In genomic region chrX:56446487-56447428, GRCm38 (mm10) we compare ENCODE assay signal across 17 mouse cellular contexts. TPM values are rescaled to one million over a fixed set of nuclear protein-coding genes. Genes with fewer than 3 reads are reported as not detected.
DNase-seq lines count a peak whose midpoint lies in the region; ATAC-seq lines count a peak whose summit lies in the region.
"Had no signal": no experiment of that assay in that cellular context is flagged by ENCODE, and none has a peak within 500 bp of the region (broad histone marks: within the 10 kb centered on the region; RNA-seq: fewer than 3 reads in every experiment).

No protein-coding gene starts in this region.

- intact Hi-C loops in heart, postnatal 36 days (cut with DNase I), result no loop called here

- no peak overlapping the region for H3K4me3 ChIP-seq in heart, embryonic 10.5 days
- no peak overlapping the region for H3K4me3 ChIP-seq in heart, embryonic 14.5 days (ENCODE audit: control insufficient read depth in 1 of 2, insufficient read depth in 1 of 2, low read depth in 1 of 2, low read length in 2 of 2)
- no peak overlapping the region for H3K4me3 ChIP-seq in macrophage (ENCODE audit: inconsistent target)
- H3K4me3 ChIP-seq: hindbrain, embryonic 15.5 days had no signal

- no peaks in the 10 kb centered on the region for H3K27me3 ChIP-seq in heart, embryonic 10.5 days (ENCODE audit: insufficient read depth, poor library complexity, severe bottlenecking)
- no peaks in the 10 kb centered on the region for H3K27me3 ChIP-seq in heart, embryonic 14.5 days (ENCODE audit: control insufficient read depth, insufficient read depth, low read length)
- H3K27me3 ChIP-seq: hindbrain, embryonic 15.5 days had no signal

- H3K9ac ChIP-seq in heart, embryonic 14.5 days (ENCODE audit: low read length), result no peak overlapping the region
- H3K9ac ChIP-seq: hindbrain, embryonic 15.5 days had no signal

- peak; percentile 74 for DNase-seq in heart, embryonic 10.5 days (ENCODE audit: low spot score)
- no peak for DNase-seq in heart, postnatal 36 days
- peak; percentile 57 for DNase-seq in c-Kit-negative CD71-positive TER-119-positive erythroid progenitor cells, embryonic 14.5 days (ENCODE audit: low read depth, low spot score)
- no peak for DNase-seq in MN1 (ENCODE audit: low spot score)
- no peak for DNase-seq in frontal cortex, postnatal 25 days (ENCODE audit: low spot score in 2 of 2)
- DNase-seq in frontal cortex, adult 2 months (ENCODE audit: extremely low spot score in 1 of 2, low spot score in 1 of 2), result no peak
- DNase-seq: cerebellum, adult 11 months; lung, adult 18-20 months; retina, postnatal 1 day; thymus, postnatal 4 days had no signal

- H3K79me2 ChIP-seq in macrophage (ENCODE audit: inconsistent target), result no peaks in the 10 kb centered on the region

- no peaks in the 10 kb centered on the region for H3K4me1 ChIP-seq in heart, embryonic 10.5 days
- H3K4me1 ChIP-seq in heart, embryonic 14.5 days (ENCODE audit: control insufficient read depth in 2 of 2, insufficient read depth in 2 of 2, low read length in 2 of 2), result peaks cover 6 to 12% of the 10 kb centered on the region in 2 experiments; a peak in 3 of 4 replicates
- H3K4me1 ChIP-seq: hindbrain, embryonic 15.5 days had no signal

- 0 out of 2 replicates have a peak overlapping the region, but pooled peaks have one; percentile 42 for H3K27ac ChIP-seq in heart, embryonic 10.5 days
- H3K27ac ChIP-seq in heart, embryonic 14.5 days (replicated peaks in 1 of 2; ENCODE audit: control insufficient read depth in 1 of 2, insufficient read depth in 1 of 2, low read depth in 2 of 2, low read length in 2 of 2), result peak overlapping the region; percentile 57 to 75
- H3K27ac ChIP-seq in macrophage, result peak overlapping the region; percentile 69
- H3K27ac ChIP-seq: hindbrain, embryonic 15.5 days; kidney, postnatal 0 days had no signal

- WGBS in heart, embryonic 10.5 days, result 55% methylated on average over 11 of the region's 11 CpGs
- 42% methylated on average over 11 of the region's 11 CpGs for WGBS in heart, embryonic 14.5 days
- WGBS in macrophage (ENCODE audit: missing documents), result 66% methylated on average over 11 of the region's 11 CpGs

- no peak for ATAC-seq in heart, embryonic 14.5 days (ENCODE audit: insufficient number of reproducible peaks, insufficient read depth, low FRiP score, low read depth)
- ATAC-seq: forebrain, embryonic 14.5 days had no signal

- H3K4me2 ChIP-seq in heart, embryonic 14.5 days (ENCODE audit: low read length), result no peak overlapping the region
- H3K4me2 ChIP-seq: hindbrain, embryonic 15.5 days; midbrain, embryonic 11.5 days had no signal

- no peaks in the 10 kb centered on the region for H3K36me3 ChIP-seq in heart, embryonic 10.5 days
- H3K36me3 ChIP-seq in heart, embryonic 14.5 days (ENCODE audit: control insufficient read depth, insufficient read depth, low read length), result no peaks in the 10 kb centered on the region
- H3K36me3 ChIP-seq in macrophage (ENCODE audit: inconsistent target), result no peaks in the 10 kb centered on the region
- H3K36me3 ChIP-seq: hindbrain, embryonic 15.5 days had no signal

- no peaks in the 10 kb centered on the region for H3K9me3 ChIP-seq in heart, embryonic 10.5 days
- H3K9me3 ChIP-seq in heart, embryonic 14.5 days (ENCODE audit: control insufficient read depth, low read length), result no peaks in the 10 kb centered on the region
- H3K9me3 ChIP-seq: hindbrain, embryonic 15.5 days had no signal

RNA-seq across cellular contexts. Expression of gene Gm2174, which starts 1.0 kb away (rescaled TPM):
- polyA plus RNA-seq in heart, embryonic 10.5 days (2016; fragmentation: Nextera tagmentation; extraction: Ambion mirVana), result 1.5 and 1.7 TPM in 2 replicates
- total RNA-seq in heart, postnatal 36 days (2021), result under 1 TPM; 0.79 to 0.92 TPM
- polyA plus RNA-seq in heart, embryonic 14.5 days (2014; fragmentation: Nextera tagmentation; extraction: Ambion mirVana), result 1.7 TPM in 2 replicates
- total RNA-seq in macrophage (2018; cell fraction: chromatin; rRNA removed), result 1 to 10 TPM in 1 of 26 experiments, not detected in 25; 2.3 TPM
- total RNA-seq in macrophage (2018; cell fraction: cytosol; rRNA removed), result under 1 TPM in 5 of 26 experiments, not detected in 21; 0.38 to 0.80 (median 0.74) TPM
- total RNA-seq in macrophage (2018; cell fraction: nucleus; rRNA removed), result not detected
- polyA plus RNA-seq in macrophage (2018), result 1.2 to 1.3 TPM in 2 of 3 replicates, not detected in the other
- not detected in 2 replicates for polyA plus RNA-seq in frontal cortex, adult 2 months (2012; rRNA removed)
- total RNA-seq: left cerebral cortex, adult 8-10 months had no signal

RNA-seq across cellular contexts. Expression of gene Ints6l, which starts 7.9 kb away (rescaled TPM):
- polyA plus RNA-seq in heart, embryonic 10.5 days (2016; fragmentation: Nextera tagmentation; extraction: Ambion mirVana), result 19.3 and 23.0 TPM in 2 replicates
- 1 to 10 TPM; 5.5 to 6.7 TPM for total RNA-seq in heart, postnatal 36 days (2021)
- polyA plus RNA-seq in heart, embryonic 14.5 days (2014; fragmentation: Nextera tagmentation; extraction: Ambion mirVana), result 14.2 and 17.9 TPM in 2 replicates
- 100 to 1,000 TPM in 23 of 26 experiments, 10 to 100 TPM in 3; 61.4 to 351 (median 173) TPM for total RNA-seq in macrophage (2018; cell fraction: chromatin; rRNA removed)
- 10 to 100 TPM in 24 of 26 experiments, 1 to 10 TPM in 2; 8.0 to 37.9 (median 20.3) TPM for total RNA-seq in macrophage (2018; cell fraction: cytosol; rRNA removed)
- total RNA-seq in macrophage (2018; cell fraction: nucleus; rRNA removed), result 100 to 1,000 TPM in 17 of 26 experiments, 10 to 100 TPM in 9; 30.3 to 354 (median 129) TPM
- polyA plus RNA-seq in macrophage (2018), result 31.9 to 44.9 TPM (median 33.0 TPM) in 3 replicates
- polyA plus RNA-seq in frontal cortex, adult 2 months (2012; rRNA removed), result 71.6 and 84.1 TPM in 2 replicates

Comparison
In these comparisons a context has a peak if more than half of its experiments do, and no peak if none do; other contexts are left out.
1. DNase-seq: peak in heart, embryonic 10.5 days (single experiment) and c-Kit-negative CD71-positive TER-119-positive erythroid progenitor cells, embryonic 14.5 days (single experiment); none in heart, postnatal 36 days (0 of 2), MN1 (single experiment), frontal cortex, postnatal 25 days (0 of 2) and frontal cortex, adult 2 months (0 of 2).
2. Peak in every context shown above with its lines, with median percentiles within 50 percentile points of each other: H3K27ac ChIP-seq.